Mouse (Mus musculus) erythroblast, adult 5-6 weeks (primary cell): ENCODE data around the gene Inca1. TPM values are rescaled to one million over a fixed set of nuclear protein-coding genes. Genes with fewer than 3 reads are reported as not detected.

Experiments used
- ATAC-seq: replicated peaks from 2 replicates; pipeline ENCODE4 v1.8.0; 2016; ENCODE audit warnings: moderate number of reproducible peaks, mild to moderate bottlenecking, moderate TSS enrichment, inconsistent platforms; ENCODE audit not compliant: poor library complexity, low FRiP score, severe bottlenecking
- total RNA-seq, 2 experiments: library from RNA; stranded (forward) in 1 of 2; stranded (reverse) in 1 of 2; fragments of 150-400 nt in 1 of 2; fragments of 200-764, 138-1000 nt in 1 of 2; gene quantifications; 2 replicates each; pipeline versions ENCODE4 v1.2.3 to v1.2.4; 2015 to 2017; ENCODE audit warnings: low replicate concordance in 2 of 2

The Inca1 gene
- total RNA-seq, 2 experiments from 2014 or later, result not detected

DNA sequence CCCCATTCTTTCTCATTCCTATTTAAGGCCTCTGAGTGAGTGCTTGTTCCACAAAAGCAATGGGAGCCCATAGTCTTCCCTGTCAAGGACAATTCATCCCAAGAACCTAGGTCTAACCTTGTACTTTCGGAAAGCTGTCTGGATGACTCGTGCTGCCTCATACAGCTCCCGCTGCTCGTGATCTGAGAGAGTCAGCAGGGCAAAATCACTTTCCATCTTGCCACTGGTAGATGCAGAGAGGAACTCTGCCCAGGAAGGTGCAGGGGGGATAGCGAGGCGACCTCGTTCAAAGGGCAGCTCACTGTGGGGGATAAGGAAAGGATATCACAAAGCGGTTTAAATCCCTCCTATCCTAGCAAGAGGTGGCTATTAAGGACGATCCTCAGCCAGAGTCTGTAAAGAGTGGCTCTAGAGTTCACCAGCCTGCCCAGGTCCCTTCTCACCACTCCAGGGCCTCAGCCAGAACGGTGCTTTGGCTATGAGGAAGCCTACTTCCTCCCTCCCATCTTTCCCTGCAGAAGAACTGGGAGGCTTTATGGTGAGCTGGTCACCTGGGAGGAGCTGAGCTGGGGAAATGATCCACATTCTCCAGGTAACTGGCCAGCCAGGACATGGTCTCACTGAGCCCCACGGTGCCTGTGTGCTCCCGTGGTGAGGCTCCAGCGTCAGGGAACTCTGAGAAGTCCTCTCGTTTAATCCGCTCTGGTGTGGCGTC lies 28.5 kb downstream of the Inca1 start:
- no peak for ATAC-seq

DNA sequence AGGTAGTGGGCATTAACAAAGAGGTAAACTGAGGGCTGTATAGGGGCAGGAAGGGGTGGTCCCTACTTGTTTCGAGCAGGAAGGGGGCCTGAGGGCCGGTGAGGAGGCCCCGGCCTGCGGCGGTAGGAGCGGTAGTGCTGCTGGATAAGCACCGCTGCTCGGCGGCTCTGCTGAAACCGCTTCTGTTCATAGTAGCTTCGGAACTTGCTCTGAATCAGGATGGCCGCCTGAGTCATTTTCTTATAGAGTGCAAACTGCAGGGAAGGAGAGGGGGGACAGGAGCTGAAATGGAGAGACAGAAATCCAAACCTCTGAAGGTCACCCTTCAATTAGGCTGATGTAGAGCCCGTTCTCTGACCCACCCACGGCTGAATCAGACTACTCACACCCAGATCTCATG lies 29.5 kb downstream of the Inca1 start:
- ATAC-seq, result no peak

DNA sequence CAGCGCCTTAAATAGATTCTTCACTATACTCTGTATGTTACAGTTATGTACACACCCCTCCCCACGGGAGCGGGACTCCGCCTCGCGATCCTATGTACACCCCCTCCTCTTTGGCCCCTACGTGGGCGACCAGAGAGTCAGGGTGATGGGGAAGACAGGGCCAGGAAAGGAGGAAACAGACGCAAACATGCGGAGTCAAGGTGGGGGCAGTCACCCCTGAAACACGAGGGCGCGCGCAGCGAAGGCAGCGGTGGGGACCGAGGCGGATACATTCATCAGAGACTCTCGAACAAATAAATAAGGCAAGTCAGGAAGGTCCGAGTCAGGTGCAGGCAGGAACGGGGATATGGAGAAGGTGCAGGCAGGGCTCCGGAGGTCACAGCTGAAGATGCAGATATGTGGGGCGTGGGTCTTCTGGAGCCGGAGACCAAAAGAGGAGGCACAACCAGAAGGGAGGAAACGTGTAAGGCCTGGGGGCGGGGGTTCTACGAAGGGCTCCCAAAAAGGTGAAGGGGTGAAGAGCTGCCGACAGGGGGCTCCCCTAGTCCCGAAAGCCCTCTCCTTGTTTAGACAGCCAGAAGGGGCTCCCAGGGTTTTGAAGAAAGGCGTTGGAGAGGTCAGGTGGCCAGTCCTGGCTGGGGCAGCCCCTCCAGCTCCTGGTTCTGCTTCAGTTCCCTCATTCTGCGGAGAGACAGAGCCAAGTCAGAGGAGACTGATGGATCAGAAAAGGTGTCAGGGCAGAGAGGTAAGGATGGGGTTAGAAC lies 30.2 kb downstream of the Inca1 start:
- peak; percentile 19 for ATAC-seq

DNA sequence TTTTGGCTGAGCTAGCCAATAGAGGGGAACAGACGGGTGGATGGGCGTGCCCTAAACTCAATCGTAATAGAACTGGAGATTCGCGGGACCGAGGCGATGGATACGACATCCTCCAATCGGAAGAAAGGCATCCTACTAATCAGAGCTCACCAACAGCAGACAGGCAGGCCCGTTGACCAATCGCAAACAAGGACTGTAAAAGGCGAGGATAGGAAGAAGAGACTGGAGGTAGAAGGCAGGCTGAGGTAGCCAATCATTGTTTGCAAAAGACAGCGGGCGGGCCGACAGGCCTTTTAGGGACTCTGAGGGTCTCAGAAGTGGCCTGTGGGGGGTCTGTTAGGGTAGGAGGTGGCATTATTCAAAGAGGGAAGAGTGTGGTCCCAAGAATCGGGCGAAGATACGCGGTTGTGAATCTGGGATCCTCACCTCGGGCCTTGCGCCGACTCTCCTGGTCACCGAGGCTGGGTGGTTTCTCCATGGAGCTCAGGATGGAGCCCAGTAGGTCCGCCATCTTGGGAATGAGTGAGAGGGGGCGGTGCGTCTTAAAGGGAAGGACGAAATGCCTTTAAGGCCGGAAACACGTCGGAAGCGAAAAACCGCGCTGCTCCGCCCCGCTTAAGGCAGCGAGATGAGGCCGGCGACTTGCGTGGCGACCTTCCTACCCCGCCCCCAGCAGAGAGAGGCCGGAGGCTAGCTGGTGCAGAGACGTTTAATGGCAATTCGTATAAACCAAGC lies 31.0 kb downstream of the Inca1 start, which contains the start of gene Spag7:
Gene Spag7 (minus strand): TSS at position 646 of the 735 bp plus-strand sequence.
- peak; percentile 88 for ATAC-seq

DNA sequence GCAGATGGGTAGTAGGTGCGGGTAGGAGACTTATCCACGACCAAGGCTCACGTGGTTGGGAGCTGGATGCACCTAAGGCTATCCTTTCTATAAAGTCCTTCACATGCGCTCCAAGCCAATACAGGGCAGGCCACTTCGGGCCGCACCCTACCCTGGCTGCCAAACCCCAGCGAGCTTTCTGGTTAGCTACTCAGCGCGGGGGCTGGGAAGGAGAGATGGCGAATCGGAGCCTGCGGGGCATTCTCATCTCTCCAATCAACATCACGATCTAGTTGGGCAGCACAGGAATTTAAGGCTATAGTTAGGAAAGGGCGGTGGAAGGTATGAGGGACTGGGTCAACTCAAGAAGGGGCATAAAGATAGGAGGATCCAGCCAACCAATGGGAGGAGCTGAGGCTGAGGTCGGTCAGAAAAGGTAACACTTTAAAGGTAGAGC lies 31.6 kb downstream of the Inca1 start:
- ATAC-seq, result peak; percentile 56

DNA sequence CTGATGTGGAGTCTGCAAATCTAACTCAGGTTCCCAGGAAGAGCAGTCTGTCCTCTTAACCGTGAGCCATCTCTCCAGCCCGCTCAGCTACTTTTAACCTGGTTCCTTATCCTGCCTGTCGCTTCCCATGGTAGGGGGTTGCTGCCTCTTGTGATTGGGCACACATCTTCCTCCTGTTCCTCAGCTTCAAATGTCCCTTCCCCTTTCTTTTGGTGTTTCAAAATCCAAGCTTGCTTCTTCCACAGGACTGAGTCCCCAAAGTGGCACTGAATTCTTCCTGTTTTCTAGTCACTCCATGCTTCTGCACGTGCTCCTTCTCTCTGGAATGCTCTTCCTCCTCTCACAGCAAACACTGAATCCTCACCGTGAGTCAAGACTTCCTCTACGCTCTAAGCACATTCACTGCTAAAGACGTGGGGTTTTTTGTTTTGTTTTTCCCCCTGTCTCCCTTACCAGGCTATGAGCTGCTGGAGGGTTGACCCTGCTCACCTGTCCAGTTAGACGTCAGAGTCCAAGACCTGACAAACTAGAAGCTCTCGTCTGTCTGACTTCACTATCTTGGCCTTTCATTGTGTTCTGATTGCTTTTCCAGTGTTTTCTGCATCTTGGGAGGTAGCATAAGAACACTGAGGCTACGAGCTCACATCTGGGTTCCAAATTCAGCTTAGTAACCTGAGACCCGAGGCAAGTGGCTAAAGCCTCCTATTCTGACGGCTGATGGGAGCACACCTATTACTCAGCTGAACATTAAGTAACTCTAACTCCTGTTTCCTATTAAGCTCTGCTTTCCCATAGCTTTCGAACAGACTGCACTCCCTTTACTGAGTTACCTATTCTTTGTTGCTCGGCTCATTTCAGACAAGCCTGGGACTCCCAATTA lies 32.4 kb downstream of the Inca1 start:
- ATAC-seq, result no peak

DNA sequence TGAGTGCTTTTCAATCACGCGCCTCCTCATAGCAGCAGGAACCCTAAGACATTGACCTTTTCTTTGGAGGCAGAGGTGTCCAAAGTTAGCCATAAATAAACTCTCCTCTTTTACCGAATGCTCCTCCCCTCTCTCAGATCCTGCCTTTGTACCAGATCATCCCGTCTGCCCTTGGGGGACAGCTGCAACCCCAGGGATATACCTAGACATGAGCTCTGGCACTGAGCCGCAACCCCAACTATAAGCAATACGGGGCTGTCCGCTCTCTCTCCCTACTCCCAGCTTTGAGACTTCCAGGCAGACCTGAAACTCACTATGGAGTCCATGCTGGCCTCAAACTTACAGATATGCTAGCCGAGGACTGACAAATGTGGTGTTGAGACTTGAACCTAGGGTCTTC lies 33.3 kb downstream of the Inca1 start:
- ATAC-seq, result no peak

DNA sequence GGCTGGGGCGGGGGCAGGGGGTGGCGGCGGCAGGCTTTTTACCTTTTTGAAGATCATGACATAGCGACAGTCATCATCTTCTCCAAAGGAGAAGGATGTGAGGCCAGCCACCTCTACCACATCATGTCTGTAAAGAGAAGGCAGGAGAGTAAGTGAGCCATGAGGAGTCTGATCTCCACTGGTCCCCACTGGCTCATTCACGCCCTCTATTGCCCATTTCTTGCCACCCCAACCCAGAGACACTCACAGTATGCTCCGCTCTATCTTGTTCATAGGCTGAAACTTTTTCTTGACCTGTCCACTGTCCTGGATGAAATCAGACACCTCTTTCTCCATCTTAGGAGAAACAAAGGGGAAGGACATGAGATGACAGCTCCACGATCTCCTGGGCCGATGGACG lies 35.2 kb downstream of the Inca1 start:
- no peak for ATAC-seq

DNA sequence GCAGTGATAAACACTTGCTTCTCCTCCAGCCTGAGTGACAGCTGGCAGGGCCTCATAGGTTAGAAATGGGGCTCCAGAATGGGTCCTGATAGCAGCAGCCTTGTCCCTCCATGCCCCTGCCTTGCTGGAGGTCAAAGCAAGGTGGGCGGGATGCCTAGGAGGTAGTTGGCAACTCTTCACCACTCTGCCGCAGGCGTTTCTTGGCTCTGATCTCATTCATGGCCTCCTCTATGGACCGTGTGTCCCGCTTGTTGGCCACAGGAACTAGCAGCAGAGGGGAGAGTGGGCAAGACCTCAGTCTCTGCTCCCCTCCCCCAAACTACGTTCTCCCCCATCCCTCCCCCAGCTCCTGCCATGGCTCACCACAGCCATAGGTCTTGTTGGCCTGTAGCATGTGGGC lies 36.0 kb downstream of the Inca1 start:
- no peak for ATAC-seq

DNA sequence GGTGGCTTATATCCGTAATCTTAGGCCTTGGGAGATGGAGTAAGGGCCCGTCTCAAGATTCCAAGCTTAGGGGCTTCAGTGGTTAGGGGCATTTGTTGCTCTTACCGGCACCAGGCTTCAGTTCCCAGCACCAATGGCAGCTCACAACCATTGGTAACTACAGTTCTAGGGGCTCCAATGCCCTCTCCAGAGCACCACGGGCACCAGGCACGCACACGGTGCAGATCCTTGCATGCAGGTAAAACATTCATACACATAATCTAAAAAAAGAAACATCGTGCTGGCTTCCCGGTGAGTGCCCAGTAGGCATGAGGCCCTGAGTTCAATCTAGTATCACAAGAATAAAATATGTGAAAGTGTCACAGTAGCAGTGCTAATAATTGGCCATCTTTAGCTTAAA lies 36.9 kb downstream of the Inca1 start:
- ATAC-seq, result no peak

DNA sequence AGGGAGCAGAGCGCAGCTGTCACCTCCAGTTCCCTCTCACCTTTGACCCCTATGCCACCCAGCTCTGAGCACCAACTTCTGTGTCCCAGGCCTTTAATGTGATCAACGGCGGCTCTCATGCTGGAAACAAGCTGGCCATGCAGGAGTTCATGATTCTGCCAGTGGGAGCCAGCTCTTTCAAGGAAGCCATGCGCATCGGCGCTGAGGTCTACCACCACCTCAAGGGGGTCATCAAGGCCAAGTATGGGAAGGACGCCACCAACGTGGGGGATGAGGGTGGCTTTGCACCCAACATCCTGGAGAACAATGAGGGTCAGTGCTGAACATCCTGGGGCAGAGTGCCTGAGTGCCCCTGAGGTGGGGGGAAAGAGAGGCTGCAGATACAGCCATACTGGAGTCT lies 39.4 kb downstream of the Inca1 start:
- ATAC-seq, result no peak

DNA sequence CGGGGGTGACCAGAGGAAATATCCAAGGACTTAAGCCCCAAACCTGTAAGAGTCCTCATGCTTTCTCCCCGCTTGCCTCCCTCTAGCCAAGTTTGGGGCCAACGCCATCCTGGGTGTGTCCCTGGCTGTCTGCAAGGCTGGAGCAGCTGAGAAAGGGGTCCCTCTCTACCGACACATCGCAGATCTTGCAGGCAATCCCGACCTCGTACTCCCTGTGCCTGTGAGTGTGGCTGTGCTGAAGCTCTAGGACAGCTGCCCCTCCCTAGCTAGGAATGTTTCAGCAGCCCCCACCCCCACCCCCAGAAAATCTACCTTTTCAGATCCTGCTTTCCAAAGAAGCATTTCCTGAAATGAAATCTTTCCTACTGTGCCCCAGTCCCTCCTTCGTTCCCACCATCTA lies 41.0 kb downstream of the Inca1 start:
- no peak for ATAC-seq

DNA sequence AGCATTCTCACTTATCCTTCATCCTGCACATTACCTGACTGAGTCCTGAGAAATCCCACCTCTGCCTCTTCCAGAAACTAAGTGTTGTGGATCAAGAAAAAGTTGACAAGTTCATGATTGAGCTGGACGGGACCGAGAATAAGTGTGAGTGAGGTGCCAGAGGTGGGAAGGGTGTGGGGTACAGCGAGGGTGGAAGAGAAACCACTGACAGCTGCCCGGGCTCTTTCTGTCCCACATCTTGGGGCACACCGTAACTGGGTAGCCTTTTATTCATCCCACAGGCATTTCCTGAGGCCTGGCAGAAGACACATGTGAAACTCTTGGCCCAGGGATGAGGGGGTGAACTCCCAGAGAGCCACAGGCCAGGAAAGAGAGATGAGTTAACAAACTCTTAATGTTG lies 41.4 kb downstream of the Inca1 start:
- ATAC-seq, result no peak

DNA sequence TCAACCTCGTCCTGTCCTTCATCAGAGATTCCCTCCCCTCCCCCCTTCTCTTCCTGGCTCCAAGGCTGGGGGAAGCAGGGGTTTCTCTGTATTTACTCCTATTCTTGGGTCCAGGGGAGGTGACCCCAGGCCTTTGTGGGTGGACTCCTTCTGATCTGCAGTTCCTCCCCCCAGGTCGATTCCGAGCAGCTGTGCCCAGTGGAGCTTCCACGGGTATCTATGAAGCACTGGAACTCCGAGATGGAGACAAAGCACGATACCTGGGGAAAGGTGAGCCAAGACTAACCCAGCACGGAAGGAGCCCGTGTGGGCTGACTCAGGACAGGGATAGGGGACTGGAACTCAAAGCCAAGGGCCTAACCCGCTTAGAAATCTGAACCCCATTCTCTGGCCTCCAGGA lies 42.0 kb downstream of the Inca1 start:
- ATAC-seq, result no peak

DNA sequence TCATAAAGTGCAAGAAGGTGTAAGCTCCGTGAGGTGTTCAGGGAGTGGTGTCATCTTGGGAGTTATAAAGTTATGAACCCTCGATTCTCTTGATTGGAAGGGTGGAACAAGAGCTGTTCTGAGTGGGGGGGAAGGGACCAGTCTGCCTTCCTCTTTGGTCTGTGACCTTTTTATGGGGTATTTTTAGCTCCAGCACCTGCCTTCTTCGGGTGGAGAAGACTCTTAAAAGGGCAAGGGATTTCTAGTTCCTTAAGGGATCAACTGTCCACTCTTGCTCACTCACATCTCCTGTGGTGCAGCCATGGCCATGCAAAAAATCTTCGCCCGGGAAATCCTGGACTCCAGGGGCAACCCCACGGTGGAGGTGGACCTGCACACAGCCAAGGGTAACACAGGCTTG lies 42.4 kb downstream of the Inca1 start:
- no peak for ATAC-seq

DNA sequence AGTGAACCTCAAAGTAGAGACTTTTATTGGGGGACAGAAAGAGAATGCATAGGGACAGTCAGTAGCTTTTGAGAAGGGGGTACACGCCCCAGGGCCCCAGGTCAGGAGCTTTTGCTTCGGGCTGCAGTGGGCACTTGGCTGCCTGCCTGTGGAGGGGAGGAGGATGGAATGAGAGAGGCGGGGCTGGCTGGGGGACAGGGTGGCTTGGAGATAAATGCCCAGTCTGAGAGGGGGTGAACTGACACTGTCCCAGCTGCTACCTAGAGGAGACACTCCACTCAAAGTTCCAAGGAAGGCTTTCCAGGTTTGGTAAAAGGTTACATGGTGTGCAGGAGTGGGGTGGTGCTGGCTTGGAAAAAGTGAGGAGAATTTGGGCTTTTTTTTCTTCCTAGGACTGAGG lies 43.0 kb downstream of the Inca1 start, which contains the start of gene Eno3:
Gene Eno3 (plus strand): TSS at position 239 of the 400 bp plus-strand sequence.
- no peak for ATAC-seq

DNA sequence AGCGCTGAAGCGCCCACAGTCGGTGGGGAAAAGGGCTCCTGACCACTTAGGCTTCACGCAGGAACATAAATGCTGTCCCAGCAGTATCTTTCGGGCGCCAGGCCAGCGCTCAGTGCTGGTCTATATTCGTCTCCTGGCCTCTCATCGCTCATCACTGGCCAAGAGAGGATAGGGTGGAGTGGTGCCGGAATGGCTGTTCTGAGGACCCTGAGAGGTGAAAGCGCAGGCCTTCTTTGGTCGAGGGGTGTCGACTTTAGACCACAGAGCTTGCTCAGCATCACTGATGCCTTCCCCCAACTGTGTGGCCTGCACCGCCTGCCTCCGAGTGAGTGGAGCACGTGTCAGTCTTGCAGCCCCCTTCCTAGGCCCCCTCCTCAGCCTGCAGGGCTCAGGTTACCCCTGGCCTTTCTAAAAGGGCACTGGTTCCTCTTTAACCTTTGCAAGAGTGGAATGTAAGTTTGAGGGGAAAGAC lies 43.5 kb downstream of the Inca1 start:
- ATAC-seq, result no peak

DNA sequence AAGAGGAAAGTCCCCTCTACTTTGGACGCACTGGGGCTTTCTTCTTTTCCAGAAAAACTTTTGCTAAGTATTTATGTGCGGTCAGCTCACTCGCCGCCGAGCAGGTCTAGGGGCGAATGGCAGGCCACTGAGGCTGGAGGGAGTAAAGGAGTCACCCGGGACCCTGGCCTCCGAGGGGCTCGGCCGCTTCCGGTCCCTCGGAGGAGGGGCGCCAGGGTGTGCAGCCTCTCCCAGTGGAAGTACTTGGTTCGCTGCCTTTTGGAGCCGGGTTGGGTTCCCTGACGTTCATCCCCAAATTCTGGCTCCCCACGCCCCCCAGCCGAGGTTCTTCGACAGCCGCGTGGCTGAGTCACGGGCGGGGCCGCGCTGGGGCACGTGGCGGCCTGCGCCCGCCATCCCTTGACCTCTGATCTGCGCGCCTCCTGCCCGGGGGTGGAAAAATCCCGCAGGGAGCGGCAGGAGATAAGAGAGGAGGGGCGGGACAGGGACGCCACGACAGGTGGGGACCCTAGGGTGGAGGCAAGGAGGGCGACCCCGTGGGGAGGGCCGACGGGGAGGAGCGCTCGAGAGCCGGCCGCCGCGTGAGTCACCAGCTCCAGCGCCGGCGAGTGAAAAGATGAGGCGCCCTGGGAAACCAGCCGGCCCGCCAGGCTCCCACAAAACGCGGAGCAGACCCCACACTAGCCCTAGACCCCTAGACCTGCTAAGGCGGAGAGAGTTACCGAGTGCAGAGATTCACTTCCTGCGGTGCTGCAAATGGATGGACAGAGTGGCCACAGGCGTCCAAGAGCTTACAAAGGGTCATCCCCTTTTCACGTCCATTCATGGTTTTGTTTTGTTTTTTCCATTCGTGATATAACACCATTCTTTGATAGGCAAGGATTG lies 44.1 kb downstream of the Inca1 start:
- ATAC-seq, result no peak
